Mouse (Mus musculus): ENCODE measurements around the gene Ttf1. TPM values are rescaled to one million over a fixed set of nuclear protein-coding genes. Genes with fewer than 3 reads are reported as not detected.
"Not testable (repeated sequence)": the region's sequence is repeated elsewhere in the genome, so short reads cannot be mapped to it uniquely, and the experiment has no call there.

Ttf1 gene
- polyA plus RNA-seq, 1 experiment, result 7.2 TPM

DNA sequence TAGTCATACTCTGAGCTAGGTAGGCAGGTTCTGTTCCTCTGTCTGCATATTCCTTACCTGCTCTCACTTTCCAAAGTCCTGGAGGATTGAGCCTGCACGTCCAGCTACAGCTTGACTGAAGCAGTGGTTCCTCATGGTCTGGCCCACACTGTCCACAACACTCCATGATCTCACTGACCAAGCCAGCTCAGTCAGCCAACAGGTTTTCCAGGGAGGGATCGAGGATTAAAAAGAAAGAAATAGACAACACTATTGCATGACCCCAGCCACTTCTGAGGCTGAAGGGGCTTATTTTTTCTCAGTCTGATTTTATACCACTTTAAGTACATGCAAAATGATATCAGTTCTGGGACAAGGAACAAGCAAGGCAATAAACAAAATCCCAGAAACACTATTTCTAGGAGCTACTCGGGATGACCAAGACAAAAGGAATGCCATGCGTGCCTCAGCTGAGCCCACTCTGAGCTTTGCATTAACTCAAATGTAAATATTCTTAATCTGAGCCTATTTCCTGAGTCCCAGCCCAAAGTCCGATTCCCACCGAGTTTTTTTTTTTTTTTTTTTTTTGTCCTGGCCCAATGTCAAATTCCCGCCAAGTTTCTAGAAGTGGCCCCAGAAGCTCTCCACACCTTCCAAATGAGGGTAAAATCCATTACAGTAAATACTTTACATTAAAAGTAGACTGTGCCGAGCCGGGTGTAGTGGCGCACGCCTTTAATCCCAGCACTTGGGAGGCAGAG is 15.4 kb downstream of the Ttf1 start:
- TF ChIP-seq POLR2A (IDR thresholded peaks at IDR 0.05; ENCODE audit: low read depth, low read length), result no peak
- TF ChIP-seq CTCF (IDR thresholded peaks at IDR 0.05; ENCODE audit: extremely low read depth, insufficient read depth, insufficient read length, insufficient replicate concordance), result no peak
- H3K27me3 ChIP-seq (ENCODE audit: control insufficient read depth, insufficient read depth, low read length), result no peaks in the 10 kb centered on the region
- H3K27ac ChIP-seq (ENCODE audit: insufficient read depth, low read length), result no peak overlapping the region
- H3K4me3 ChIP-seq (ENCODE audit: extremely low read depth, insufficient read depth, insufficient read length), result no peak overlapping the region
- 91% methylated on average over 11 of the region's 11 CpGs for WGBS
- peaks cover 42% of the 10 kb centered on the region for H3K36me3 ChIP-seq (ENCODE audit: control insufficient read depth, insufficient read depth, low read length)
- no peak for DNase-seq (ENCODE audit: low read depth in 1 of 2, low spot score in 2 of 2)
- H3K4me1 ChIP-seq (ENCODE audit: control insufficient read depth, insufficient read depth, insufficient read length), result no peaks in the 10 kb centered on the region

DNA sequence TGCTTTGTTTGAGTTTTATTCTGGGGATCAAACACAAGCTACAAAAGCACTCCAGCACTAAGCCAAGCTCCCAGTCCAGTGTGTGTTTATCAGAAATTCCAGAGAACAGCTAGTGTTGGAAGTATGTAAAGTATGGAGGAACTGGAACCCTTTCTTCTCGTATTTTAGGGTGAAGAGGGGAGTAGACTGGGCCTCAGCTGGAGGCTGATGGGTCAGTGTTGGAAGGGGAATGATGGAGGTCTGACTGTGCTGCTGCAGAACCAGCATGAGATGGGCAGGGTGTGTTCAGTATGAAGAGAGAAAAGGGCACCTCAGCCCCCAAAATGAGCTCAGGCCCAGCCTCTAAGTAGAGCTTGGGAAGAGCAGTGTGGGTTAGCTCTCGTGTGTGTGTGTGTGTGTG is 16.2 kb downstream of the Ttf1 start:
- WGBS, result 77% methylated on average over 2 of the region's 2 CpGs
- H3K36me3 ChIP-seq (ENCODE audit: control insufficient read depth, insufficient read depth, low read length), result peaks cover 40% of the 10 kb centered on the region
- DNase-seq (ENCODE audit: low read depth in 1 of 2, low spot score in 2 of 2), result no peak
- no peaks in the 10 kb centered on the region for H3K4me1 ChIP-seq (ENCODE audit: control insufficient read depth, insufficient read depth, insufficient read length)
- H3K27me3 ChIP-seq (ENCODE audit: control insufficient read depth, insufficient read depth, low read length), result no peaks in the 10 kb centered on the region
- no peak overlapping the region for H3K27ac ChIP-seq (ENCODE audit: insufficient read depth, low read length)
- no peak overlapping the region for H3K4me3 ChIP-seq (ENCODE audit: extremely low read depth, insufficient read depth, insufficient read length)
- TF ChIP-seq POLR2A (IDR thresholded peaks at IDR 0.05; ENCODE audit: low read depth, low read length) (no peak), CTCF (IDR thresholded peaks at IDR 0.05; ENCODE audit: extremely low read depth, insufficient read depth, insufficient read length, insufficient replicate concordance) (no peak)

GRCm38 (mm10) chr2:29081965-29082364 is 21.9 kb downstream of the Ttf1 start:
- Histone ChIP-seq H3K27me3 (ENCODE audit: control insufficient read depth, insufficient read depth, low read length) (no peaks in the 10 kb centered on the region), H3K36me3 (ENCODE audit: control insufficient read depth, insufficient read depth, low read length) (peaks cover 46% of the 10 kb centered on the region), H3K27ac (ENCODE audit: insufficient read depth, low read length) (no peak overlapping the region), H3K4me3 (ENCODE audit: extremely low read depth, insufficient read depth, insufficient read length) (no peak overlapping the region), H3K4me1 (ENCODE audit: control insufficient read depth, insufficient read depth, insufficient read length) (no peaks in the 10 kb centered on the region)
- DNase-seq (ENCODE audit: low read depth in 1 of 2, low spot score in 2 of 2), result no peak
- TF ChIP-seq CTCF (IDR thresholded peaks at IDR 0.05; ENCODE audit: extremely low read depth, insufficient read depth, insufficient read length, insufficient replicate concordance), result no peak
- WGBS, result 50% methylated on average over 3 of the region's 3 CpGs

- 96% methylated on average over 7 of the region's 7 CpGs for WGBS
- H3K36me3 ChIP-seq (ENCODE audit: control insufficient read depth, insufficient read depth, low read length), result peaks cover 32% of the 10 kb centered on the region
- TF ChIP-seq POLR2A (IDR thresholded peaks at IDR 0.05; ENCODE audit: low read depth, low read length), result no peak
- TF ChIP-seq CTCF (IDR thresholded peaks at IDR 0.05; ENCODE audit: extremely low read depth, insufficient read depth, insufficient read length, insufficient replicate concordance), result no peak
Measured at GRCm38 (mm10) chr2:29086026-29086425, 26.0 kb downstream of the Ttf1 start.

GRCm38 (mm10) chr2:29089276-29089675 is 29.2 kb downstream of the Ttf1 start:
- not testable (repeated sequence) for H3K4me1 ChIP-seq (ENCODE audit: control insufficient read depth, insufficient read depth, insufficient read length); H3K4me3 ChIP-seq (ENCODE audit: extremely low read depth, insufficient read depth, insufficient read length); DNase-seq (ENCODE audit: low read depth in 1 of 2, low spot score in 2 of 2); H3K27me3 ChIP-seq (ENCODE audit: control insufficient read depth, insufficient read depth, low read length); H3K27ac ChIP-seq (ENCODE audit: insufficient read depth, low read length)
- 83% methylated on average over 6 of the region's 6 CpGs for WGBS
- H3K36me3 ChIP-seq (ENCODE audit: control insufficient read depth, insufficient read depth, low read length), result peaks cover 16% of the 10 kb centered on the region

More at GRCm38 (mm10) chr2:29086026-29086425, 26.0 kb downstream of the Ttf1 start:
- Histone ChIP-seq H3K4me3 (ENCODE audit: extremely low read depth, insufficient read depth, insufficient read length) (no peak overlapping the region), H3K27ac (ENCODE audit: insufficient read depth, low read length) (no peak overlapping the region), H3K27me3 (ENCODE audit: control insufficient read depth, insufficient read depth, low read length) (no peaks in the 10 kb centered on the region), H3K4me1 (ENCODE audit: control insufficient read depth, insufficient read depth, insufficient read length) (no peaks in the 10 kb centered on the region)
- DNase-seq (ENCODE audit: low read depth in 1 of 2, low spot score in 2 of 2), result no peak

- TF ChIP-seq CTCF (IDR thresholded peaks at IDR 0.05; ENCODE audit: extremely low read depth, insufficient read depth, insufficient read length, insufficient replicate concordance) (no peak), POLR2A (IDR thresholded peaks at IDR 0.05; ENCODE audit: low read depth, low read length) (no peak)
- 73% methylated on average over 8 of the region's 8 CpGs for WGBS
- no peaks in the 10 kb centered on the region for H3K36me3 ChIP-seq (ENCODE audit: control insufficient read depth, insufficient read depth, low read length)
Measured at GRCm38 (mm10) chr2:29095674-29096073, 35.6 kb downstream of the Ttf1 start.

GRCm38 (mm10) chr2:29096751-29097150 is 36.7 kb downstream of the Ttf1 start:
- WGBS, result 72% methylated on average over 4 of the region's 4 CpGs
- peaks cover 2% of the 10 kb centered on the region; the same call in 1 of the 2 replicates for H3K4me1 ChIP-seq (ENCODE audit: control insufficient read depth, insufficient read depth, insufficient read length)
- TF ChIP-seq CTCF (IDR thresholded peaks at IDR 0.05; ENCODE audit: extremely low read depth, insufficient read depth, insufficient read length, insufficient replicate concordance), result no peak
- no peak for TF ChIP-seq POLR2A (IDR thresholded peaks at IDR 0.05; ENCODE audit: low read depth, low read length)
- peak in 1 of 2 experiments; percentile 9 for DNase-seq (ENCODE audit: low read depth in 1 of 2, low spot score in 2 of 2)
- no peaks in the 10 kb centered on the region for H3K27me3 ChIP-seq (ENCODE audit: control insufficient read depth, insufficient read depth, low read length)
- no peaks in the 10 kb centered on the region for H3K36me3 ChIP-seq (ENCODE audit: control insufficient read depth, insufficient read depth, low read length)
- H3K4me3 ChIP-seq (ENCODE audit: extremely low read depth, insufficient read depth, insufficient read length), result no peak overlapping the region
- H3K27ac ChIP-seq (ENCODE audit: insufficient read depth, low read length), result peak overlapping the region; percentile 14; the same call in 1 of the 2 replicates

More at GRCm38 (mm10) chr2:29095674-29096073, 35.6 kb downstream of the Ttf1 start:
- Histone ChIP-seq H3K27ac (ENCODE audit: insufficient read depth, low read length) (no peak overlapping the region), H3K27me3 (ENCODE audit: control insufficient read depth, insufficient read depth, low read length) (no peaks in the 10 kb centered on the region), H3K4me1 (ENCODE audit: control insufficient read depth, insufficient read depth, insufficient read length) (peaks cover 2% of the 10 kb centered on the region; the same call in 1 of the 2 replicates), H3K4me3 (ENCODE audit: extremely low read depth, insufficient read depth, insufficient read length) (no peak overlapping the region)
- peak in 1 of 2 experiments; percentile 35 for DNase-seq (ENCODE audit: low read depth in 1 of 2, low spot score in 2 of 2)
